Mouse (Mus musculus) ovary, postnatal 10 days (tissue): ENCODE results near the gene Stk38.

Source experiments
- DNase-seq: peaks from one replicate; pipeline ENCODE4 v3.0.0; 2022; ENCODE audit warnings: low spot score

The Stk38 gene

GRCm38 (mm10) chr17:28924957-28925595 lies 82.7 kb downstream of the Stk38 start:
- DNase-seq = no peak

DNA sequence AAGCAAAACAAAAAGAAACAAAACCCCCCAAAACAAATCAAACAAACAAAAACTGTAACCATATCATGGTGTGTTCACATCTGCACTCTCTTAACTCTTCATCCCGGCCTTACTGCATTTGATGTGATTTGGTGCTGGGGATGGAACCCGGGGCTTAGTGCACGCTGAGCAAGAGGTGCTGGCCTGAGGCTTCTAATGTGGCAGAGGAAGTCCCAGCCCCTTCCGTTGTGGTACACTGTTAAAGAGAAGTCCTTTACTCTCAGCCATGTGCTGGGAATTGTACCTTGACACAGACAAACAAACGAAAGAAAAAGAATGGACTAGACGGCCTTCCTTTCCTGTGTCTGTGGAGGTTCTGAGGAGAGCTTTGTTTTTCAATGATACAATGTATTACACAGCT lies 85.7 kb downstream of the Stk38 start:
- no peak for DNase-seq

DNA sequence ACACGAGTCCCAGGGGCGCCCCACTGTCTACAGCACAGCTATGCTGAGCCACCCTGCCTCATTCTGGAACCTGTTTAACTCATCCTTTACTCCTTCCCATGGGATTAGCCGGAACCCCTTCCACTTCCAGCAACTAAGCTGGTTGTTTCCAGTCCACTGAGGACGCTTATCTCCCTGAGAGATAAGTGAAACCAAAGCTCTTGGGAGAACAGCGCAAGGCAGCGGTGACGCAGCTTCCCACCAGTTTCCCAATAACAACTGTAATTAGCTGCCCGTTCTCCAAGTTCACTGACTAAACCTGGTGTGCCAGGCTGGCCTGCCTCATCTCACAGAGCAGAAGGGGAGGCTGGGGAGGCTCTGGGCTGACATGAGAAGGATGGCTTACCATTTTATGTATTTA lies 86.7 kb downstream of the Stk38 start:
- no peak for DNase-seq
